Mouse (Mus musculus): ENCODE data around the gene Vmn1r61.

The Vmn1r61 gene

GRCm38 (mm10) chr7:5613195-5613594 lies at the start of gene Vmn1r61:
Vmn1r61 (minus strand) TSS chr7:5613295.
- no peak for DNase-seq
